Mouse (Mus musculus) lung, embryonic 14.5 days (tissue): ENCODE data around the gene Ehmt2. TPM values are rescaled to one million over a fixed set of nuclear protein-coding genes. Genes with fewer than 3 reads are reported as not detected.

Experiments used
- ATAC-seq: fragments of 200-750 bp; cut with Nextera tagmentation; 2 replicates; pipeline ENCODE4 v1.8.0; 2017; ENCODE audit warnings: mild to moderate bottlenecking, moderate TSS enrichment, moderate library complexity; ENCODE audit not compliant: insufficient read depth
- DNase-seq: peaks from one replicate; pipeline ENCODE4 v3.0.0-alpha.2; 2015
- H3K27ac ChIP-seq: fragments of 300-500 bp; sonication (generic); 2 replicates; pipeline ENCODE4 v1.5.1; 2014; ENCODE audit warnings: low read depth, mild to moderate bottlenecking, moderate library complexity
- H3K27me3 ChIP-seq: fragments of 300-500 bp; sonication (generic); 2 replicates; pipeline ENCODE4 v1.6.1; 2014; ENCODE audit warnings: low read length, control low read depth; ENCODE audit not compliant: insufficient read depth
- H3K36me3 ChIP-seq: fragments of 300-500 bp; sonication (generic); 2 replicates; pipeline ENCODE4 v1.6.1; 2014; ENCODE audit warnings: control low read depth; ENCODE audit not compliant: insufficient read depth
- H3K4me1 ChIP-seq: fragments of 300-500 bp; sonication (generic); 2 replicates; pipeline ENCODE4 v1.6.1; 2014; ENCODE audit warnings: antibody characterized with exemption, control low read depth; ENCODE audit not compliant: insufficient read depth
- H3K4me2 ChIP-seq: fragments of 300-500 bp; sonication (generic); 2 replicates; pipeline ENCODE4 v1.6.1; 2014; ENCODE audit warnings: mild to moderate bottlenecking
- H3K4me3 ChIP-seq: fragments of 300-500 bp; sonication (generic); 2 replicates; pipeline ENCODE4 v1.5.1; 2014; ENCODE audit warnings: low read depth, low read length
- H3K9ac ChIP-seq: fragments of 300-500 bp; sonication (generic); 2 replicates; pipeline ENCODE4 v1.6.1; 2014
- H3K9me3 ChIP-seq: fragments of 300-500 bp; sonication (generic); 2 replicates; pipeline ENCODE4 v1.6.1; 2016; ENCODE audit warnings: low read depth, low read length, control low read depth
- CTCF ChIP-seq: IDR thresholded peaks from 2 replicates; pipeline ENCODE4 v1.5.1; 2016; ENCODE audit warnings: antibody characterized with exemption, low read depth
- WGBS: fragments of 180-500 bp; shearing (Covaris S2); extraction: QIAGEN DNeasy Blood & Tissue Kit; methylation state at CpG from one replicate; pipeline ENCODE4 v1.1.7; 2014; 5-methylcytosine and 5-hydroxymethylcytosine counted together
- polyA plus RNA-seq: library from polyadenylated mRNA; unstranded; fragments of >200 nt; fragmentation: Nextera tagmentation; extraction: Ambion mirVana; gene quantifications from 2 replicates; pipeline ENCODE4 v1.2.1, GENCODE M21; 2014

Ehmt2 gene
- polyA plus RNA-seq, 1 experiment from 2014 or later = 71.0 TPM

GRCm38 (mm10) chr17:34927306-34928019 is 29.2 kb downstream of the Ehmt2 start:
- Histone ChIP-seq H3K9me3 (no peaks in the 10 kb centered on the region), H3K4me3 (no peak overlapping the region), H3K27me3 (no peaks in the 10 kb centered on the region), H3K9ac (no peak overlapping the region), H3K4me2 (no peak overlapping the region), H3K27ac (no peak overlapping the region), H3K4me1 (0 out of 2 replicates have a peak, but pooled peaks cover 3% of the 10 kb centered on the region), H3K36me3 (no peaks in the 10 kb centered on the region)
- ATAC-seq (no peak), DNase-seq (no peak)
- 69% methylated on average over 18 of the region's 18 CpGs for WGBS
- no peak for TF ChIP-seq CTCF

DNA sequence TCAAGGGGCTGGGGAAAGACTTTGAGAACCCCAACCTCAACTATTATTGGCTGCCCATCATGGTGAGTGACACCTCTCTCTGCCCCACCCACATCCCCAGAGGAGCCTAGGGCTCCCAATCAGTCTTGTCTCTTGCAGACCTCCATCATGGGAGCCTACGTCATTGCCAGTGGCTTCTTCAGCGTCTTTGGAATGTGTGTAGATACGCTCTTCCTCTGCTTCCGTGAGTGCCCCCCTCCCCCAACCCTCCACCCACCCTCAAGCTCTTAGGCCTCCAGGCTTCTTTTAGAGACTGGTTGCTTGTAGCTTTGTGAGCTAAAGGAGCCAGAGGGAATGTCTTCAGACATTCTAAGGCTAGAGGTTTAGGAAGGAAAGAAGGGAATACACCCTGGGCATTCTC is 30.6 kb downstream of the Ehmt2 start:
- Histone ChIP-seq H3K4me3 (no peak overlapping the region), H3K36me3 (no peaks in the 10 kb centered on the region), H3K4me2 (no peak overlapping the region), H3K27me3 (no peaks in the 10 kb centered on the region), H3K4me1 (0 out of 2 replicates have a peak, but pooled peaks cover 3% of the 10 kb centered on the region), H3K9ac (no peak overlapping the region; the same call in 1 of the 2 replicates), H3K27ac (no peak overlapping the region), H3K9me3 (no peaks in the 10 kb centered on the region)
- TF ChIP-seq CTCF = no peak
- WGBS = 28% methylated on average over 4 of the region's 4 CpGs
- DNase-seq (no peak), ATAC-seq (no peak)

GRCm38 (mm10) chr17:34931061-34931734 is 32.9 kb downstream of the Ehmt2 start, which contains the start of gene Neu1:
Gene Neu1 (plus strand): TSS chr17:34931253.
- DNase-seq = peak; percentile 99
- Histone ChIP-seq H3K9ac (peak within 1 kb of the TSS; percentile 69), H3K27ac (peak within 1 kb of the TSS; percentile 9; the same call in 1 of the 2 replicates), H3K4me1 (0 out of 2 replicates have a peak, but pooled peaks cover 3% of the 10 kb centered on the region), H3K27me3 (no peaks in the 10 kb centered on the region), H3K9me3 (no peaks in the 10 kb centered on the region), H3K4me2 (peak within 1 kb of the TSS; percentile 98), H3K36me3 (peaks cover 4% of the 10 kb centered on the region; the same call in 1 of the 2 replicates), H3K4me3 (peak within 1 kb of the TSS; percentile 62)
- ATAC-seq = peak; percentile 97
- peak; percentile 79 for TF ChIP-seq CTCF
- WGBS = under 1% methylated on average over 38 of the region's 38 CpGs

DNA sequence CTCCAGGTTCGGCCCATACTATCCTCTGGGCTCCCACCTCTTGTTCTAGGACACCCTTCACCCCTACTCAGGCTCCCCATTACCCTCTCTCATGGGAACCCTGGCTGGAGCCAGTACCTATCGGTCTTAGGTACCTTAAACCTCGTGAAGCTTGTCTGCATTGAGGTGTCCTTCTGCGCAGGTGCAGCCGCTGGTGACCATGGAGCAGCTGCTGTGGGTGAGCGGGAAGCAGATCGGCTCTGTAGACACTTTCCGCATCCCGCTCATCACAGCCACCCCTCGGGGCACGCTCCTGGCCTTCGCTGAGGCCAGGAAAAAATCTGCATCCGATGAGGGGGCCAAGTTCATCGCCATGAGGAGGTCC is 33.4 kb downstream of the Ehmt2 start:
- 7% methylated on average over 14 of the region's 14 CpGs for WGBS
- Histone ChIP-seq H3K27ac (peak overlapping the region; percentile 9; the same call in 1 of the 2 replicates), H3K27me3 (no peaks in the 10 kb centered on the region), H3K4me1 (0 out of 2 replicates have a peak, but pooled peaks cover 3% of the 10 kb centered on the region), H3K4me3 (peak overlapping the region; percentile 62), H3K4me2 (peak overlapping the region; percentile 98), H3K9me3 (no peaks in the 10 kb centered on the region), H3K36me3 (peaks cover 4% of the 10 kb centered on the region; the same call in 1 of the 2 replicates), H3K9ac (peak overlapping the region; percentile 69)
- no peak for TF ChIP-seq CTCF
- DNase-seq = peak; percentile 24
- peak; percentile 26; the same call in 1 of the 2 replicates for ATAC-seq

DNA sequence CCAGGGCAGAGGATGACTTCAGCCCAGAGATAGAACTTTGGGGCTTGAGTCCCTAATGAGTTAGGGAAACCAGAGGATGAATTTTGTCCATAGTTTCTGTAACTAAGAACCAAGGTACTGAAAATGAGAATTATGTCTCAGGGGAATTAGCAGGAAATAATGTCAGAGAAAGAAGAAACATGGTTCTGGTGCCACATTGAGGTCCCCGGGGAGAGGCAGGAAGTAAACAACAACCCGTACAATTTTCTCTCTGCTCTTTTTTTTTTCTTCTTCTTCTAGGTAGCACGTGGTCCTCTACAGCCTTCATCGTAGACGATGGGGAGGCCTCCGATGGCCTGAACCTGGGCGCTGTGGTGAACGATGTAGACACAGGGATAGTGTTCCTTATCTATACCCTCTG is 34.0 kb downstream of the Ehmt2 start:
- peak overlapping the region; percentile 98 for H3K4me2 ChIP-seq
- H3K9ac ChIP-seq = peak overlapping the region; percentile 69
- ATAC-seq = no peak
- no peaks in the 10 kb centered on the region for H3K27me3 ChIP-seq
- TF ChIP-seq CTCF = no peak
- no peaks in the 10 kb centered on the region for H3K9me3 ChIP-seq
- no peak overlapping the region for H3K27ac ChIP-seq
- 0 out of 2 replicates have a peak, but pooled peaks cover 3% of the 10 kb centered on the region for H3K4me1 ChIP-seq
- peak overlapping the region; percentile 62 for H3K4me3 ChIP-seq
- 70% methylated on average over 8 of the region's 8 CpGs for WGBS
- peaks cover 4% of the 10 kb centered on the region; the same call in 1 of the 2 replicates for H3K36me3 ChIP-seq
- no peak for DNase-seq

DNA sequence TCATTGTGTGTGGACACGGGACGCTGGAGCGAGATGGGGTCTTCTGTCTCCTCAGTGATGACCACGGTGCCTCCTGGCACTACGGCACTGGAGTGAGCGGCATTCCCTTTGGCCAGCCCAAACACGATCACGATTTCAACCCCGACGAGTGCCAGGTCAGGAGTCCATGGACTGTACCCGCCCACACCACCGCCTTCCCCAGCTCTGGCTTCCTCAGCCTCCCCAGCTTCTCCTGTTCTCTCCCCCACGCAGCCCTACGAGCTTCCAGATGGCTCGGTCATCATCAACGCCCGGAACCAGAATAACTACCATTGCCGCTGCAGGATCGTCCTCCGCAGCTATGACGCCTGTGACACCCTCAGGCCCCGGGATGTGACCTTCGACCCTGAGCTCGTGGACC is 35.8 kb downstream of the Ehmt2 start:
- WGBS = 71% methylated on average over 24 of the region's 24 CpGs
- no peak overlapping the region for H3K9ac ChIP-seq
- H3K4me1 ChIP-seq = 0 out of 2 replicates have a peak, but pooled peaks cover 3% of the 10 kb centered on the region
- no peak overlapping the region for H3K4me2 ChIP-seq
- no peak overlapping the region for H3K27ac ChIP-seq
- ATAC-seq = no peak
- no peak overlapping the region for H3K4me3 ChIP-seq
- no peak for TF ChIP-seq CTCF
- peaks cover 4% of the 10 kb centered on the region; the same call in 1 of the 2 replicates for H3K36me3 ChIP-seq
- H3K27me3 ChIP-seq = no peaks in the 10 kb centered on the region
- H3K9me3 ChIP-seq = no peaks in the 10 kb centered on the region
- DNase-seq = no peak

- ATAC-seq = no peak
- H3K27ac ChIP-seq = no peak overlapping the region
- H3K9me3 ChIP-seq = no peaks in the 10 kb centered on the region
- H3K4me3 ChIP-seq = no peak overlapping the region
- no peak for TF ChIP-seq CTCF
- H3K36me3 ChIP-seq = peaks cover 4% of the 10 kb centered on the region; the same call in 1 of the 2 replicates
- DNase-seq = peak; percentile 23
- 0 out of 2 replicates have a peak, but pooled peaks cover 3% of the 10 kb centered on the region for H3K4me1 ChIP-seq
- 45% methylated on average over 8 of the region's 8 CpGs for WGBS
- H3K4me2 ChIP-seq = no peak overlapping the region
- H3K9ac ChIP-seq = no peak overlapping the region
- no peaks in the 10 kb centered on the region for H3K27me3 ChIP-seq
These were observed 36.6 kb downstream of the Ehmt2 start for GRCm38 (mm10) chr17:34934830-34935229.
